Mouse (Mus musculus) inflammation-experienced regulatory T-cells, adult 6 months (primary cell): ENCODE measurements around the gene Rbfox2. TPM values are rescaled to one million over a fixed set of nuclear protein-coding genes. Genes with fewer than 3 reads are reported as not detected.
A peak's percentile ranks its signal among the peaks of the same experiment; 100 is the strongest.
"Not testable (repeated sequence)": the region's sequence is repeated elsewhere in the genome, so short reads cannot be mapped to it uniquely, and the experiment has no call there.

Source experiments
- ATAC-seq: one replicate; pipeline ENCODE4 v1.8.0; 2017
- polyA plus RNA-seq, 3 experiments: library from polyadenylated mRNA; unstranded; fragments of 100-300 nt; shearing (Covaris generic); gene quantifications; one replicate each; pipeline ENCODE4 v1.2.1; 2017

Gene Rbfox2
- polyA plus RNA-seq = not detected

DNA sequence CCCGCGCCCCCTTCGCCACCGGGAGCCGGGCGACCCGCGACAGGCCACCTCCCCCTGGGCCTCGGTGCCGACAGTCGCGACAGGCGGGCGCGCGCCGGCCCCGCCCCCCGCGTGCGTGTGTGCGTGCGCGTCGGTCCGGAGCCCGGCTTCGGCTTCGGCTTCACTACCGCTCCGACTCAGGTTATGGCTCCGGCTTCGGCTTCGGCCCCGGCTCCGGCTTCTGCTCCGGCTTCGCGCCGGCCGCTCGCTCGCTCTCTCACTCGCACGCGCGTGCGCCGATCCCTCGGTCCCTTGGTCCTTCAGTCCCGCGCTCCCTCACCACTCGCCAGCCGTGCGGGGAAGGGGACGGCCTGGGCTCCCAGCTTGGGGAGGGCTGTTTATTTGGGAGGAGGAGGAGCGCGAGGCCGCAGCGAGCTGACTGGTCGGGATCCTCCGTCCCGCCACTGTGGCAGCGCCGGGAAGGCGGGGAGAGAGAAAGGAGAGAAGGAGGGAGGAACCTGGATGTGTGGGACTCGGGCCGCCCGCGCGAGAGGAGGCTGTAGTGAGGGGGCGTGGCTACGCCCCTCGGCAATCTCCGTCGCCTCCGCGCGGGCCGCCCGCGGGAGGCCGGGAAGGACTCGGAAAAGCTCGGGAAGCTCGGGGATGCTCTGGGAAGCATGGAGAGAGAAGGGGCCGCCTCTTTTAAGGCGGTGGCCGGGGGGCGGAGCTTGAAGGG, at the start of gene Rbfox2:
TSS of gene Rbfox2 (minus strand) at position 458 of the 715 bp plus-strand sequence.
- ATAC-seq = peak; percentile 72

DNA sequence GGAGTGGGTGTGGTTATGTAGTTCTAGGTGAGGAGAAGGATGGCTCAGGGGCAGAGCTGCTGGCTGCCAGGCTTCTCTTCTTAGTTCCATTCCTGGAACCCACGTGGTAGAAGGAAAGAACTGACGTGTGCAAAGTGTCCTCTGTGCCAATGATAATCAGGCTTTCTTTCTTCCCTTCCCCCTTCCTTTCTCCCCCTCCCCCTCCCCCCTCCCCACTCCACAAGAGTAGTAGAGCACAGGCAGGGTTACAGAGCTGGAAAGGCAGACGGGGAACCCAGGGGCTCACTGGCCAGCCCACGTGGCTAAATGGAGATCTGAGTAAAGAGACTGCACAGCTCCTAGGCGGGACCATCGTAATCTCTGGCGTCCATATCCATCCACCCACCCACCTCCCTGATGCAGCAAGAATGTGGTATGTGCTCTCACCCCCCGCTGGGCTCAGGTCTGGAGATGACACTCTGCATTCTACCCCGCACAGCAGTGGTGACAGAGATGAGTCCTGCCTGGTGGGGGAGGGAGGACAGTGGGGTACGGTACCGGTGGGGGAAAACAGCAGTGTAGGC, 49.5 kb upstream of the Rbfox2 start:
- no peak for ATAC-seq

DNA sequence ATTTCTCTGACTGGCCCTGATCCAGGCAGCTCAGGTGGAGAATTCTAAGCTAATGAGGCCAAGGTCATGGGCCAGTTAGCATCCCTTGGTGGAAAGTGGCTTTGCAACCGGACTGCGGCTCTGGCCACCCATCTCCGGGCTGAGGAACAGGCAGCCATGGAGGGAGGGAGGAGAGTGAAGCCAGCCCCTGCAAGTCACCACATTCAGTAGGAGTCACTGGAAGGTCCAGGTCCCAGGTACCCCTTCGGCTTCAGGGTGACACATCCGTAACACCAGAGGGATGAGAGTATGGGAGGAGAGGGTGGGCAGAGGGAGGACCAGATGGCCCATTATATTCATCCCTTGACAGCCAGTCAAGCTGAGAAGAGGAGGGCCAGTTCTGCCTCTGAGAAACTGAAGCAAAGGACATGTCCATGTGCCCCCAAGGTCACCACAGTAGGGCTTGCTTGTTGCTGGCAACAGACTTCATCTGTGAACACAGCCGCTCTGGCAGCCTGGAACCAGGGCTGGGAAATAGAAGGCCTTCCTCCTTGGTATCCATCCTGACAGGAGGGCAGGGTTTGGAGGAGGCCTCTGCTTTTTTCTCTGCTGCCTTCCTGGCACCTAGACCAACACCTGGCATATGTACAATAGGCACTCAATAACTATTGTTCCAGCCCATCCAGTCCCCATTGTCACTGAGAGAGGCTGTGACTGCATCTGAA, 48.2 kb upstream of the Rbfox2 start:
- ATAC-seq = no peak

DNA sequence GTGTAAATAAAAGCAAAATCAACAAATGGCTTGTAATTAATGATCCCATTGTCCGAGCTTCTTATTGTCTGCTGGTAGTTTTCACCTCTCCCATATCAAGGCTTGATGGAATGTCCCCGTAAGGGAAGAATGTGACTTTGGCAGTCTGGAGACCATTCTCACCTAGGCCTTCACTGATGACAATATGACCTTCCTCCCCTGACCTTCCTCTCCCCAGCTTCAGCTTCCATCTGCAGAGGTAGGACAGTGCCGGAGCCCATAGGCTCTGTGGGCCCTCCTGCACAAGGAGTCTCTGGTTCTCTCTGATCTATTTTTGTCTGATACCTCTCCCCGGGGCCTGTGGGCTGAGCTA, 47.7 kb upstream of the Rbfox2 start:
- ATAC-seq = no peak

DNA sequence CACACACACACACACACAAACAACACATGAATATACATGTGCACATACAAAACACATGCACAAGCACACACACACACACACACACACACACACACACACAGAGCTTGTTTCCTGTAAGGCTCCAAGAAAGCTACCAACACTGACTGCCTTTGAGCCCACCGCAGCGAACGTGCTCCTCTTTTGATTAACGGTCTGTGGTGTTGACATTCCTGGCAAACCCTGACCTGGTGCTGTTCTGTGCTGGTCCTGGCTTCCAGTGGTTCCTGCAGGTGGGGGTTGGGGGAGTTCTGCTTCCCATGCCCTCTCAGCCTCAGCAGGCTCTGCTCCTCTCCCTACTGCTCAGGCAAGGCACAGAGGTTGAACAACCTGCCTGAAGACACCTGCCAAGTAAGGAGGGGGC, 47.0 kb upstream of the Rbfox2 start:
- no peak for ATAC-seq

DNA sequence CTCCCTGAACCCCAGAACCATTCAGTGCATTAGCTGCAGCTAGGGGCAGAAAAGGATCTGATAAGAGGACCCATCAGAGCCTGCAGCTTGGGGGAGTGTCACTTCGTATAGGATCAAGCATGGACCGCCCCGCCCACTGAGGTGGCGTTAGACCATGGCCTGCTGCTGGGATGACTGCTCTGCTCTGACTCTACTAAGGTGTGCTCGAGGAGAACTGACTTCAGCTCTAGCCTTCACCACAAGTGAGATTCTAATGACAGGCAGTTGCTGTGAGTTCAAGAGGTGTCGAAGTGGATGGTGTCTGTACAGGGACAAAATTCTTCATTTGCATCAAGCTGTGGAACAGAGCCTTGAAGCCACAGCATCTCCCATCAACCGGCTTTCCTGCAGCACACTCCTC, 46.1 kb upstream of the Rbfox2 start:
- ATAC-seq = no peak

DNA sequence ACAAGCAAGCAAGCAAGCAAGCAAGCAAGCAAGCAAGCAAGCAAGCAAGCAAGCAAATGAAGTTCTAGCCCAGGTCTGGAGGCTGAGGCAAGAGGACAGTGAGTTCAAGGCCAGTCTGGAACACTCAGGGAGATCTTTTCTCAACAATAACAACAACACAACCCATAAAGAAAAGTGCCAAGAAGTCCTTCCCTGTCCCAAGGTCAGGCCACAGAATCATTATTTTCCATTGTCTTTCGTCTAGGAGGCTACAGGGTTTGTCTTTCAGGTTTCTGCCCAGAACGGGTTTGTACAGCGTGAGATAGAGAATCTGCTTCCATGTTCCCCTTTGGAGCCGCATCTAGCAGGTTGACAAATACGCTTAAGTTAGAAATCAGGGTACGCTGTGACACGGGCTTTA, 43.3 kb upstream of the Rbfox2 start:
- no peak for ATAC-seq

DNA sequence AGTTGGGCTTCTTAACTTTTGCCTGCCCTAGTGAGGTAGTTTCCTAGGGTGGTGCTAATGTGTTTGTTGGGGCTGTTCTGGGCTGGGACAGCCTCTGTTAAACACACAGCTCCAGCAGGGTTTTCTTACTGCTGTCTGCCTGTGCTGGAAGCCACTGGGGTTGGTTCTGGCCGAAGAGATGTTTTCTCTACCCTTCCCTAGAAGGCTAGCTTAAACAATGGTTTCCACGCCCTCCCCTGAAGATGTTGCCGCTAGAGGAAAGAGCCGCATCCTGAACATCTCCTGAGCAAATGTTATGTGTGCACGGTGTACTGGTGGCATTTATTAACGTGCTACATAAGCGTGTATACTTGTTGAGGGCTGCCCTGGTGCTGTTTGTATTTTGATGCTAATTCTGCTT, 41.3 kb upstream of the Rbfox2 start:
- ATAC-seq = no peak

DNA sequence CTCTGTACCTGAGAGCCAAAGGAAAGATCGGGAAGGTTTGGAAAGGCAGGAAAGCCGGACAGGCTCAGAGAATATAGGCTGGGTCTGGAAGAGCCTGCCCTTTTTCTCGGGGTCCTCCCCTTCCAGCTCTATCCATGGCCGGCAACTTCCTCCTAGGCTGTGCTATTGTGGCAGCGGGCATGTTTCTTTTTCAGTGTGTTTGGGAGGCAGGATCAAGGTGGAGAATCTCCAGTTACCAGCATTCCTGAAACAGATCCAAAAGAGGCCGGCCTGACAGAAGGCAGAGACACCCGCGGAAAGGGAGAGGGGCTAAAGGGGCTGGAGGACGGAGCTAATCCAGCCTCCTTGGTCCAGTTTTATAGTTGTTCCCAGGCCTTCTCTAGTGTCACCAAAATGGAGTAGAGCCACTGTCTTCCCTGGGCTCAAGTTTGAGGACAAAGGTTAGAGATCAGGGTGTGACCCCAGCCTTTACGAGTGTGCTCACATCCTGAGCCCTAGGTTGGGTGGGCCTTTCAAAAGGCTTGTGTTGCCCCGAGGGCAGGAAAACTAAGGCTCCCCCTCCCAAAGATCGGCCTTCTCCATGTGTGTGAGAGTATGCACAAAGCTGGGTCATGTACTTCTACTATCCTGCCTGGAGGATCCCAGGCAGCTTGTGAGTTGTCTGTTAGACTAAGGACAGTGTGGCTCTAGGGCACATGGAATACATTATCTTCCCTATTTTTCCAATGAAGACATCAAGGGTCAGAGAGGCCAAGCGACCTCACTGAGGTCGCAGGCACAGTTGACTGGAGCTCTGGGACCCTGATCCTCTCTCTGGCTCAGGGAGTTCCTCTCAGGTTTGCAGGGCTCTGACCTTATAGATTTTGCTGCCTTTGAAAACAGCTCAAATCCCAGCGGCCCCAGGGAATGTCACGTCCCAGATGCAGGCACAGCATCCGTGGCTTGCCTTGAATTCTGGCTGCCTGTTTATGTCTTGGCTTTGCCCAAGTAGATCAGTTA, 37.6 kb upstream of the Rbfox2 start:
- ATAC-seq = no peak

DNA sequence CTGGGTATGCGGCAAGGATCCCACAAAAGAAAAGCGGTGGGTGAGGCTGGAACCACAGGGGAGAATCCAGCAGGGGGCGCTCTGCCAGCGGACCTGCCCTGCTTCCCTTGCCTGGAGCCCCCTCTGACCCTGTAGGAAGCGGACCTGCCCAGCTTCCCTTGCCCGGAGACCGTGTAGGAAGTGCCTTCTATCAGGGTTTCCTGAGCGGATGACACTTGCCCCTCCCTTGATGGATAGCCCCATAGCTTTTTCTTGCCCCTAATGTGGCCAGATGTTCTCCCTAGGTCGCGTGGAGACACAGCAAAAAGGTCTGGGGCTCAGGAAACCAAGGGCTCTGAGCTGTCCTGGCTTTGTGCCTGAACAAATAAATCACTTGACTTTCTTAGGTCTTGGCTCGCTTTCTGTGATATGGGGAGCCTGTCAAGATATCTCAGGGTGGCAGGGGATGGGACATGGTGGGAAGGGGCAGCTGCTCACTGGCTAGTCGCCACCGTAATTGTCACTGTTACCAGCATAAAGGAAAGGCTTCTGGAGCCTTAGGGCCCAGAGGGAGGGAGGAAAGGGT, 36.8 kb upstream of the Rbfox2 start:
- no peak for ATAC-seq

DNA sequence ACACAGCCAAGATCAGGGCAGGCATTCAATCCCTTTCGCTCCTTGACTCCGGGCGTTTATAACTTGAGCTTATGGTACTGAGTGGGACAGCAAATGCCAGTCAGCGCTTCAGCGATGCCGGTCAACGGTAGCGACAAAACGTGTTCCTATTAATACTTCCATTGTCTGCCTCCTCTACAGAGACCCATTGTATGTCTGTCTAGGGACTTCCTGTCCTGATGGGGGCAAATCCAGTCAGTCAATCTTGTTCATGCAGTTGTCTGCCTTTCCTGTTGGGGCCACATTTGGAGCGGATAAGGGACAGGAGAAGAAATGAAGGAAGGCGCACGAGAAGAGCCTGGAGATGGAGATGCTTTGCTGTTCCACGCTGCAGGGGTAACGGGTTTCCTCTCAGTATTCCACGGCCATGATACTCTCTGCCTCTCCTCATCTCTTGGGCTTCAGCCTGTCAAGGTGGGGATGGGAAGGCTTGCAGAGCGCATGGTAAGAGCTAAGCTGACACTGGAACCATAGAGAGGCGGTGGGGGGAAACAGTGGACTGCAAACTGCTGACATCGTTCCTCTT, 36.2 kb upstream of the Rbfox2 start:
- no peak for ATAC-seq

DNA sequence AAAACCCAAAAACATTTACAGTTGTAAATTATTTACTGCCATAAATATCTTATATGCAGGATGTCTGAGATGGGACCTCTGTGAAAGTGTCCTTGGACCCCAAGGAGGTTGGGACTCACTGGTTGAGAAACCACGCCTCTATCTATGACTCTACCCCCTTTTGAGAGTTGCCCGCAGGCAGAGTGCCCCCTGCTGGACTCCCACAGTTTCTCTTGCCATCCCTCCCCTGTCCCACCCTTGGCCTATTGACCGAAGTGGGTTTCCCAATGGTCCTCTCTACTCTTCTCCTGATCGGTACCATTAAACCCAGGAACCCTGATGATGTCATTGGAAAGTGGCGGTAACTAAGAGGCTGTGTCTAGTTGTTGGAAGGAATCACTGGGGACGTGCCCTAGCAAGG, 35.2 kb upstream of the Rbfox2 start:
- ATAC-seq = no peak

DNA sequence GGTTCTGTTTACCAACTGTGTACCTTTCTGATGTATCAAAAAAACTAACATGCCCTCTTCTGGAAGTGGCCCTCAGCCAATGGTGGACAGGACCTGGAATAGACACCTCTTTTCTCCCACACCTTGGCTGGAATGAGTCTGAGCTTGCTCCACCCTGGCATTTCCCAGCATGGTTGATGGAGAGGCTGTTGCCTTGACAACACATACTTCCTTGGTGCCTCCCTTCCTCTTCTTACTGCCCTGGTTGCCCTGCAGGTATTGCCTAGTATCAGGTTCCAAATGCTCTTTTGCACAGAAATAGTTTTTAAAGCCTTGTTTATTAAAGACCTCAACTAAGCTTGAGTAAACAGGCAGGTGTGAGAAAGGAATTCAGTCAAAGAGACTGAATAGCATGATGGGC, 33.8 kb upstream of the Rbfox2 start:
- ATAC-seq = no peak

DNA sequence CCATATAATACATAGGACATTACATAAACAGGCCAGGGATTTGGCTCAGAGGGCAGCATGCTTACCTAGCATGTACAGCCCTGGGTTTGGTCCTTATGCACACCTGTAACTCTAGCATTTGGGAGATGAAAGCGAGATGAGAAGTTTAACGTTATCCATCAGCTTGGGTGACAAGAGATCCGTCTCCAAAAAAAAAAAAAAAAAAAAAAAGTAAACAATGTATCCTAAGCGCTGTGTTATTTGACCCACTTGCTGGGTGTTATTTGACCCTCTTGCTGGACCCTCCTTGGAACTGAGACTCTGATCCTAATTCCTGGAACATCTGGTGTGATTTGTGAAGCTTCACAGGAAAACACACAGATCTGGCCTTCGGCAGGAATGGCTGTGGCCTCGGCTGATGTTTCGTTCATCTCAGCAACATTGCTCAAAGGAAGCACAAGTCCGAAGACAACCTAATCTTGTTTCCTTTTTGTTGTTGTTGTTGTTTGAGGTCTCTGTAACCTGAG, 32.2 kb upstream of the Rbfox2 start:
- no peak for ATAC-seq

DNA sequence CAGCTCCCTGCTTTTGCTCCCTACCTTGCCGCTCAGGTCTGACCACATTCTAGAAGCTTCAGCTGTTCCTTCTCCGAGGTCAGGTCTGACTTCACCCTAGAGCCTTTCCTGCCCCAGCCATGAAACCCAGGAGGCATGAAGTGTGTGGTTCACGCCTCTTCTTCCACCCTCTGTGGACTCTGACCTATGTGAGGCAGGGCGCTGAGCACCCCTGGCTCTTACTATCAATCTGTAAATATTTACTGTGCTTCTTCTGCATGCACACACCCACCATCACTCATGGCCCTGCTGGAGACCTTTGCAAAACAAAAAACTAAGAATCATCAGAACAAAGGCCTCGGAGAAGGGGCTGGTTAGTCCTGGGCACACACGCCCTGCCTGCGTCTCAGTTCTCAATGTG, 31.6 kb upstream of the Rbfox2 start:
- ATAC-seq = no peak

DNA sequence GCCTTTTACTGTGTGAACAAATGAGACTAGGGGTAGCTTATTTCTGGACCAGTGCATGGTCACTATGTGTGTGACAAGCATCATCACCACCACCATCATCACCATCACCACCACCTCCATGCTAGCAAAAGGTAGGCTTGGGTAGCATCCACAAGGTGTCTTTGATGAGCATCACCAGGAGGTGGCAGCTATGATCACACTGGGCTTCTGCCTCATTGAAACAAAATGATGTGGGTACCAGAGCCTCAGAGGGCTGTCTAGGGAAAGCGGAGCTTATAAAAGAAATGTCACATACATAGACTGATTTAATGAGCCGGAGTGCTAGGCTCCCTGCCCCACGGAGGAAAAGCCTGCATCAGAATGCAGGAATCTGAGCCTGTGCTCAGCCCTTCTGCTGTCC, 31.1 kb upstream of the Rbfox2 start:
- no peak for ATAC-seq

DNA sequence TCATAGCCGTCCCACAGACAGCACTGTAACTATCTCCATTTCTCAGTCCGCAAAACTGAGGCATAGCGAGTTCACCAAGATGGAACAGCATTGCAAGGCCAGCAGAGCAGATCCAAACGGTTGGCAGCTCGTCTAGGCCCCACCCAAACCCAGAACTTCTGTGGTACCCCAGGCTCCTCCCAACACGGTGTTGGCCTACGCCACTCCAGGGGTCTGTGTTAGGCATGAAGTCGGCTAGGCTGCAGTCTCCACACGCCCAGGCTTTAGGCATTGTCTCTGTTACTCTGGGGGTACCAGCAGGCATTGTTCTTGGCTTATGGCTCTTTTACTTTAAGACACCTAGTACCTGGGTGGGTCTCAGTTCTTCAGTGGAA, 30.2 kb upstream of the Rbfox2 start:
- ATAC-seq = no peak

DNA sequence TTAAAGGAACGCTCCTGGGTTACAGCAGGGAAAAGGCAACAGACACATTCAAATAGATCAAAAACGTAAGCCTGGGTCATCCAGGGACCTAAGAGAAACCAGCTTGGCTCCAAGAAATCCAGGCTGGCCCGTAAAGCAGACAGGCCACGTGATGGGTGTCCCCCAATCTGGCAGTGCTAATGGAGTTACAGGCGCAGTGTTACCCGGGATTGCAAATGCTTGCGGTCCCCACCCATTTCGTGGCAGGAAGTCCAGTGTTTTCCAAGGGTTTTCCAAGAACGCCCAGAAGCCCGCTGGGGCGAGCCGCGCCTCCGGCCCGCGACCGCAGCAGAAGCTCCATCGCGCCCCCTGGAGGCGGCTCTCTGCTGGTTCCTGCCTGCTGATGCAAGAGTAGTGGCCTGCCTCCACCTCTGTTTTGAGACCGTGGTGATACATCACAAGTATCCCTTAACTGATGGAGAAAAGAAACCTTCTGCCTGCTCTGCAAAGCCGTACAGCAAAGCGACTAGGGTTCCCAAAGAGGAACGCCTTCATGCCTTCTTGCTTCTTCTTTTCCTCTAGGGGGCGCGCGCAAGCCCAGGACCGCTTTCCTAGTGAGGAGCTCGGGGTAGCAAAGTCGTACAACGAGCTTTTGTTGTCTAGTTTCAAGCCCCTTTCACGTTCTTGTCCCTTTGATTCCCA, 29.6 kb upstream of the Rbfox2 start:
- no peak for ATAC-seq

DNA sequence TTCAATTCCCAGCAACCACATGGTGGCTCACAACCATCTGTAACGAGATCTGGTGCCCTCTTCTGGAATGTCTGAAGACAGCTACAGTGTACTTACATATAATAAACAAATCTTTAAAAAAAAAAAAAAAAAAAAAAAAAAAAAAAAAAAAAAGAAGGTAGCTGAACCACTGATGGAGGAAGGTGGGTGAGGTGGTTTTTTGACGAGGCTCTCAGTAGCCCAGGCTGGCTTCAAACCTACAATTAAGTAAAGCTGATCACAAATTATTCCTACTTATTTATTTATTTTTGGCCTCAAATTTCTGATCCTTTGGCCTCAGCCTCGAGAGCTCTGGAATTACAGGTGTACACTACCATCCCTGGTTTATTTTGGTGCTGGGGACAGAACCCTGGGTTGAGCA, 28.4 kb upstream of the Rbfox2 start:
- ATAC-seq = not testable (repeated sequence)

DNA sequence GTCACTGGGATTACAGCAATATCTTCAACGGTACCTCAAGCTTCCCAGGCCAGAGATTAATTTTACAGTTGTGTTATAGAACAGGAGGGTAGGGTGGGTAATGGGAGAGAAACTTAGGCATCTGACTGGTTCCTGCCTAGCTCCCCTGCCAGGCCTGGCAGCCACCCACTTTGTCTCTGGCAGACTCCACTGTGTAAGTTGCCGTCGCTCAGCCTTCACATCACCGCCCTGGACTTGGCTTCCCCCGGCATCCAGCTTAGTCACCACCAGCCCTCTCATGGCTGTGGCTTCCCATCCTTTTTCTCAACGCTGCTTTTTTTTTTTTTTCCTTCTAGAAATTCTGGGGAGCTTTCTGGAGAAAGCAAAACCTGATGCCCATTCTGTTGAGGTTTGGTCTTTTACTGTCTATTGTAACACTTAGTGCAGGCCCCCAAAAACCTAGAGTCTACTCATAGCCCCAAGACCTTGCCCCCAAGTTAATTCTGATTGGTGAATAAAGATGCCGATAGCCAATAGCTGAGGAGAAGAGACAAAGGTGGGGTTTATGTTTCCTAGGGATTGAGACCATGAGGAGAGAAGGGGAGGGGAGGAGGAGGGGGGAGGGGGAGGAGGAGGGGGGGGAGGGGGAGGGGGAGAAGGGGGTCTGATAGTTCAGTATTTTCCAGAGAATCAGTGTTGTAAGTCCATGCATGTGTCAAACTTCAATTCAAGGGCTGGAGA, 25.6 kb upstream of the Rbfox2 start:
- ATAC-seq = no peak

DNA sequence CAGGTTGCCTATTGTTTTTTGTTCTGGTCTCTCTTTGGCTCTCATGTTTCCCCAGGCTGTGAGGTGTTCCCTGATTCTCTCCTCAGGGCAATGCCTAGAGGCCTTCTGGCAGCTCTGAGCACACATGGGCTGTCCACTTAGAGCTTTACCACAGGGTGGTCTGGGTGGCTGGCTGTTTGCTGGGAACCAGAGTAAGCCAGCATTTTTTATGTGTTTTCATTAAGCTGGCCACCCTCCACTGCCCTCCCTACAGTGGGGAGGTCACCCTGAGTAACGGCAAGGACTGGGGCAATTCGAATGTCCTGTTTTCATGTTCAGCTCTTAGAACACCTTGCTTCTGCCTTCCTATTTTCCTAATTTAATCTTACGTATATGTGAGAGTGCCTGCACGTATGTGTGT, 24.6 kb upstream of the Rbfox2 start:
- ATAC-seq = no peak
